Mouse (Mus musculus) T-helper 2 cell (primary cell): ENCODE data around the gene Etl4.

ENCODE experiments used
- in situ Hi-C: fragments of 300-600 bp; cut with MboI, MseI; formaldehyde crosslinking; loops from one replicate; pipeline ENCODE4 v1.15.1; 2025; ENCODE audit warnings: high pct_unique_total_duplicates

Gene Etl4

DNA sequence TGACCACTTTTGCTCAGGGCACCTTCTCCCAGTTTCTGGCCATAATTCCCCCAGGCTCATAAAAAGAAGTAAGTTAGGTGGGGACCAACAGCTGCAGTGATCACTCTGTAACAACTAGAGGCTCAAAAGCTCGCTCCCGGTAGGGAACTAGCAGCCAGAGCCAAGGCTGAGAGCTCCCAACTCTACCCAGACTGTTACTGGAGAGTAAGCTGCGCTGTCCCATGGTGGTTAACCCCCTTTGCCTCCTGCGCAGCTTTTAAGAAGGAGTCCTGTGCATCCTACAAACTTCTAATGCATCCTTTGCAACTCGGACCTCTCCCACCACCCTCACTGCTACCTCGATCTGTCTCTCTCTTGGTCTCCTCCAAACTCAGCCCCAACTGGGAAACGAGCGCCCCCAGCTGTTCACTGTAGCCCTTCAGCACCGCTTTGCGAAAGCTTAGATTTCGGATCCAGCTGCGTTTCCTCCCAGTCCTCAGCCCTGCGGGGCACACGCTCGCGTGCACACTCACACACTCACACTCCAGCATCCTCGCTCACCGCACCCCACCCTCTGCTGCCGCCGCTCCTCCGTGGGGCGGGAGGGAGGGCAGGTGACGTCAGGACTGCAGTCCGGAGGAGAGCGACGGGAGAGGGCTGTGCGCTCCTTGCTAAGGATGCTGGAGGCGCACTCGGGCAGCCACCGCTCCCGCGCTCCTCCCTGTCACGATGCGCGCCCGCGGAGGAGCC lies at the start of gene Etl4:
Gene Etl4 (plus strand): TSS at position 610 of the 729 bp plus-strand sequence.
- in situ Hi-C loops = no loop called here

DNA sequence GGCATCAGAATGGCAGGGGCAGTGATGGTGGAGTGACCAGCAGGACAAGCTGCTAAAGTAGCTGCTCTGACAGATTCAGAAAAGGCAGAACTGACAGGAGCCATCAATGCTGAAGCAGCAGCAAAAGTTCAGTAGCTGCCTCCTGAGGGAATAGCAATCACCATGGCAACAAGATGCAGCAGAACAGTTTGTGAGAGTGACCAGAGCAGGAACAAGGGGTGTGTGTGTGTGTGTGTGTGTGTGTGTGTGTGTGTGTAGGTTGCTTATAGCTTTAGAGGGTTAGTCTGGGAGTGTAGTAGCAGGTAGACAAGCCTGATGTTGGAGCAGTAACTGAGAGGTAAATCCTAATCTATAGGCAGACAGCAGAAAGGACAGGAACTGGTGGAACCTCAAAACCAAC lies 40.4 kb upstream of the Etl4 start:
- in situ Hi-C loops = no loop called here

DNA sequence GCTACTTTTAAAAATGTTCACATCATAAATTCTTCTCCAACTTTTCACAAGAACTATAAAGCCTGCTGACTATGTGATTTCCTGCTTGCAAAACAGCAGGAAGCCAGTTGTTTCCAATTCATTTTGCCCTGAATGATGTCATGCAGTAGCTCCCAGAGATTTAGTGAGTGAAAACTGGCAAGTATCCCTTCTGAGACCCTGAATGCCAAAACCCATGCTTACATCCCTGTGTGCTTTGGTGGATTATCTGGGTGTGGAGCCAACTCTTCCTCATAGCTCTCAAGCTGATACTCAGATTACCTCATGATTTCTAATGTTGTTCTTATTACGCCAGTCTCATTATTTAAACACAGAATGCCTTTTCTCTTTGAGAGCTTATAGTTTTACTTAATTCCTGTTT lies 37.7 kb upstream of the Etl4 start:
- in situ Hi-C loops = no loop called here

DNA sequence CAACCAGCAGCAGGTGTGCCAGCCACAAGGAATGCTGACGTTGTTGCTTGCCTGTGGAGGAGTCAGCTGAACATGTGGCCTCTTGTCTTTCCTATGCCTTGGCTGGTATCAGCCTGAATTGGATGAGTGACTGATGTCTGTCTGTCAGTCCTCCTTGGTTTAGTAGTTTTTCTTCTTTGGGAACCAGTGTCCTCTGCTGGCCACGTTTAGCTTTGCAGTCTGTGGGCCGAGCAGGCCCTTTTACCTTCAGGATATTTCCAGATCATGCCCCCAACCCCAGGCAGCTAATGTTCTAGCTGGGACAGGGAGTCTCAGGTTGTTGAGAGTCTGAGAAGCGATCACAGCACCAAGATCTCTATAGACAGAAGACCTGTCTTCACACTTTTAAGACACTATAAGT lies 18.7 kb upstream of the Etl4 start:
- in situ Hi-C loops = loop anchor here (25.0 kb wide), 1 partner anchor 1271 kb away; no protein-coding TSS in a partner anchor

DNA sequence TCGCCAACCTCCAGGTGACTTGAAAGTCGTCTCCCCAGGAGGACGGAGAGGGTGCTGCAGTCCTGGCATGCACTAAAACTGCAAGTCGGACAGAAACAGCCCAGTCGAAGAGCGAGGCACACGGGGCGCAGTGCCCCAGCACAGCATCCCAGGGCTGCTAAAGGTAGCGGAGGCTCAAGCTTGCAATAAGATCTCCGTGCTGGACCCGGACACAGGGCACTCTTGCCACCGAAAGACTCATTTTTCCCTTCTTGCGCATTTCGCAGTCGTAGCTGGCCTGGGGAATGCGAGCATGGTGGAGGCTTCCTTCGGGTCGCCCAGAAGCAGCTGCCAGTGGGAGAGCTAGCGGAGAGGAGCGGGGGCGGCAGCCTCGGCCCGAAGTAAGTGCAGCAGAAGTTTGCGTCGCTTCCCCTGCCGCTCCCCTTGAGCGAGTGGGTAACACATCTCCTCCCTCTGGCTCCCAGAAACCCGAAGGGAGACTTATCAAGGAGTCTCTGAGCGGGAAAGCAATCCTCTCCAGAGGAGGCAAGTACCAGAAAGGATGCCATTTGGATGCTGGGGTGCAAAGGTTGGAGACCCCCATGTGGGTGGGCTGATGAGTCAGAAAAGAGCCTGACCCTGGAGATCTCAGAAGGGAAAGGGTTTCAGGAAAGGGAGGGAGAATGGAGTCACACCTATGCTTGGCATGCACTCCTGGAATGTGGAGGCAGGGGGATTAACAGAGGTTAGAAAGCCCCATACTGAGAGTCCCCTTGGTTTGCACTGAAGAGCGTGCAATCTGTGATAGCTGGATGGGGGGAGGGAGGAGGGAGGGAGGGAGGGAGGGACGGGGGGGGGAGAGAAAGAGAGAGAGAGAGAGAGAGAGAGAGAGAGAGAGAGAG lies 560 bp downstream of the Etl4 start:
- in situ Hi-C loops = loop anchor here (10.0 kb wide), 1 partner anchor 155 kb away; no protein-coding TSS in a partner anchor

DNA sequence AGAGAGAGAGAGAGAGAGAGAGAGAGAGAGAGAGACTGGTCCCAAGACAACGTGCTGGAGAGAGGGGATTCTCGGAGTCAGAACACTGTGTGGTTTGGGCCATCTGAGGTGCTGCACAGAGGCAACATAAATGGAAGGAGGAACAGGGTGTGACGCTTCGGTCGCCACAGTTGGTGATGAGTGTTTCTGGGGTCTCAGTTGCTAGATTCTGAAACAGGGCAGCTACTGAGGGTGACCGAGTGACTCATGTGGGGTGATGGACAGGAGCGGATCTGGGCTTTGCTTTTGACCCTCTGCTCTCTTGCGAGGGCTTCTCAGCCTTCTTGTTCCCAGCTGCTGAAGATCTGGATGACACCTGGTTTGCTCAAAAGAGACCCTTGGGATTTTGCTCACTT lies 1.2 kb downstream of the Etl4 start:
- in situ Hi-C loops = loop anchor here (10.0 kb wide), 1 partner anchor 156 kb away; no protein-coding TSS in a partner anchor

DNA sequence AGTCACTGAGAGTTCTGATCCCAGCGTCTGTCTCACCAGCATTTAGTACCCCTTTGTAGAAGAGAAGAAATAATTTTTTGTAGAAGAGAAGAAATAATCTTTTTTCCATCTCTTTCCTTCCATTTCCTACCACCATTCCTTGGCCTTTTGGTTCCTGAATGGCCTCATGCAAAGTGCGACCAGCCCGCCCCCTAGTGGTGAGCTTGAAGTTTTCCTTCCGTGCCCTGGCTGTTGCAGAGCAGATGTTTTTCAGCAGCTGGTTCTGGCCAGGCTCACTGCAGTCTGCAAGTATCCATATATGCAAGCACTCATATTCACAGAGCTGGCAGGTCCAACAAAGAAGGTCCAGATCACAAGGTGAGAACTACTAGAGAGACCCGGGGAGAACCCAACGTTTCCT lies 9.6 kb downstream of the Etl4 start:
- in situ Hi-C loops = loop anchor here (10.0 kb wide), 1 partner anchor 164 kb away; no protein-coding TSS in a partner anchor

DNA sequence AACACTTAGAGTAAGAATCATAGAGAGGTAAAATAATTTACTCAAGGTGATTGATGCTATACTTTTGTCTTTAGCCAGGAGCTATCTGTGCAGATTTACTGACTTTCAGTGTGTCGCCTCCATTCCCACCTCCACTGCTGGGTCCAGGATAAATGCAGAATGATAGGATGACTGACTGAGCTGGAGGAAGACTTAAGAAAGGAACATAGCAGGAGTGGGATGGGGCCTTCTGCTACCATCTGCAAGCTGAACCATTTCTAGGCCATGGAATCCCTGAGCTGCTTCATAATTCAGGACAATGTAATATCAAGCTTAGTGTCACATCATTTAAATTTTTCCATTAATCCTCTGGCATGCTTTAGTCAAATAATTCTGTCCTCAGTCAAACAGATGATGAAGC lies 20.4 kb downstream of the Etl4 start:
- in situ Hi-C loops = no loop called here

DNA sequence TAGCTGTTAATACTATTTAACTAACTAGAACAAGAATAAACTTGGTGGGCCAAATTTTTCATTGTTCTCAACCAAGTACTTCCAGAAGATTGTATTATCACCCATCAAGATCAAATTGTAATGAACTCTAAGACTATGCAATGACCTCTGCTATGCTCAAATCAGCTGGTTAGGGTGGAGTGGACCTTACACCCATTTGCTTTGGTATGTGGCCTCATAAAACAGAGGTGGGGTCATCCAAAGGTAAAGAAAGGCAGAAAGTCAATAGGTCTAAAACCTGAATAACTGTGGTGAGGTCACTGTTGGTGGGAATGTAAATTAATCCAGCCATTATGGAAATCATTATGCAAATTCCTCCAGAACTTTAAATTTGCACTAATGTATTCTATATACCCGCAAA lies 24.3 kb downstream of the Etl4 start:
- in situ Hi-C loops = no loop called here

DNA sequence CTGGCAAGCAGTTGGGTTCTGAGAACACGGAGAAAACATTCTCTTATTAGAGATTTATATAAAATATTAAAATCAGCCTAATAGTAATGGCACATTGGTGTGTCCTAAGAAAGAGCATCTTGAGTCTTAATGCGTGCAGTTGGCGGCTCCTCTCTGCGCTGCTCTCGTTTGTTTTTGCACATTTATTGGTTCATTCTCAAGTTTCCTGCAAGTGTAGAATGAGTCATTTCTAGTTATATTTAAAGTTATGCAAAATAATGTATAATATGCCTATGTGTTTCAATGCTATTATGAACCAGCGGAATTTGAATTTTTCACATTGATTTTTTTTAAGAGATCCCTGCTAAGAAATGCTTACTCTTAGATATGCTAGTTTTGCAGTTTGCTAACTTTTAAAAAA lies 35.6 kb downstream of the Etl4 start:
- in situ Hi-C loops = no loop called here

DNA sequence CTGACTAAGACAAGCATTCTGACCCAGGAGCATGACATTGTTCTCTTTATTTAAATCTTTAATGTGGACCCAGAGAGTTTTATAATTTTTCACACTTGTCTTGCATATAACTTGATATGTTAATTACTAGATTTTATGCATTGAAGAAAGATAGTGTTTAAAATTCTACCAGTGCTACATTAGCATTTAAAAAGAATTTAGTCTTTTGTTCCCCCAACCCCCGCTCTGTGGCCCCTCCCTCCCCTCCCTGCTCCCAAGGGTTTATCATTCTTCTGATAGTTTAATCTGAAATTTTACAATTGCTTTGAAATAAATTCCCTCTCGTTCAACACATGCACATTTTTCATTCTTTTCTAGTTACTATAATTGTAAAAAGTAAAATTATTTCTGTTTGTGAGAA lies 43.4 kb downstream of the Etl4 start:
- in situ Hi-C loops = no loop called here

DNA sequence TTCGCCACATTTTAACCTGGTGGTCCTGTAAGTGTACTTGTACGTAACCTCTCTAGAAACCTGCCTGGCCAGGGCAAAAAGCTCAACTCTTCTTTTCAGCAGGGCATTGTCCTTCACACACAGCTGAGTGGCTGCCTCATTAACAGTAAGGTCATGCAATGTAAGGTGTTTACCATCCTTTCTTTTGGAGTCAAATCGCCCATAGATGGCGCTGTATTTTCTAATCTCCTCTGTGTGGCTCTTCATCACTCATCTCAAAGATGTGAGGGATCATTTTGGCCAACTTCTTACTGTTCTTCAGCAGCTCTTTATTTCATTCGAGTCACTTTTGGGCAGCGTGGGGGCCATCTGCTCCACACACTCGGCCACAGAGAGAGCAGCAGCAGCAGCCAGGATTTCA lies 56.9 kb downstream of the Etl4 start:
- in situ Hi-C loops = no loop called here

DNA sequence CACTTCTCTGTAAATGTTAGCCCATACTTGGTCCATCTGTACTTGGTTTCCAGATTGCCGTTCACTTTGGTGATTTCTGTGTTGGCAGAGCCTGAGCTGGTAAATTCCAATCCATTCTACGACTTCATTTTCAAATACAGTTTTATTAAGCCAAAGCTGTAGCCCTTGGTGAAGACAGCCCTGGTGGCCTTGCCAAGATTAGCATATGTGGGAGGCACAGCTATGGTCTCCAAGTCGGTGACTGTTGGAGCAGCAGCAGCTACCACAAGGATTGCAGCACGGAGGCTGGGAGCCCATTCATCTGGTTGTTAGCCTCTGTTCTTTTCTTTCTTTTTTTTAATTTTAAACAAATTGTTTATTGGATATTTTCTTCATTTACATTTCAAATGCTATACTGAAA lies 128.1 kb downstream of the Etl4 start:
- in situ Hi-C loops = no loop called here

DNA sequence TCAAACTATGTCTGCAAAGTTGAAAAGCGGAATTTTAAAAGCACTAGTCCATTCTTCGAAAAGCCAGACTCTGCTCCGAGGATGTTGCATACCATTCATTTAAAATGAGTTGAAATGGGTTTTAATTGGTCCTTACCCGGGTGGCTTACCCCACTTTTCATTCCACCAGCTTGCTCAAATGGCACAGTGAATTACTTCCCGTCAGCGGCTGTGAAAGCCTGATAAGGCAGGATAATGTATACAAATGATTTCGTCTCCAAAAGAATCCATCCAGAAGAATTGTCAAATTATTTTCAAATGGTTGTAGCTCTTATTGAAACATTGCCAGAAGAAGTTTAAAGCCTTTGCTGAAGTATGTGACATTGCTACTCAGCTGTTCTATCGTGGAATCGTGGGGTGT lies 162.8 kb downstream of the Etl4 start:
- in situ Hi-C loops = loop anchor here (5.0 kb wide), 1 partner anchor 55 kb away; no protein-coding TSS in a partner anchor

DNA sequence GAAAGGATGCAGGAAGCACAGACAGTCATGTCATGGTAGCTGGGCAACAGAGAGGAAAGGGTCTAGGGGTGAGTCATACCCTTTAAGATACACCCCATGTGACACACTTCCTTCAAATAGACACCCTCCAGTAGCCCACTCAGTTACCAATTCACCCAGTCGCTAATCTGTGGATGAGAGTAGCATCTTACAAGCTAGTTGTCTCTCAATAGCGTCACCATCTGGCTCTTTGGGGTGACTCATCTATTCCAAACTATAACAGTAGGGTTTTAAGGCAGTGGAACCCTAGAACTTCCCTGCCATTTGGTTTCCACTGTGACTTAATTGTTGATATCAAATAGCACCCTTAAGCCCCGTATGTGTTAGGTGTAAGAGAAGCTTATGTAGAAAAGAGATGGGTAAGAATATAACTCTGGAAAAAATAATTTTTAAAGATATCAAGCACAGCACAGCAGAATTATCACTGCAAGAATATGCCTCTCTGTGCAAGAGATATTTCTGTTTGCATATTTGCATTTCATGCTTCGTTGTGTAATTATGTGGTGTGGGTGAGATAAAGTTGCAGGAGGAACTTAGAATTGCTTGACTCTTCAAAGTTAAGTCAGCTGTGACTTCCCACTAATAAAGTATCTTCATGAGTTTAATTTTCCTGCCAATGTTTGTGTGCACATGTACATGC lies 166.7 kb downstream of the Etl4 start:
- in situ Hi-C loops = no loop called here

DNA sequence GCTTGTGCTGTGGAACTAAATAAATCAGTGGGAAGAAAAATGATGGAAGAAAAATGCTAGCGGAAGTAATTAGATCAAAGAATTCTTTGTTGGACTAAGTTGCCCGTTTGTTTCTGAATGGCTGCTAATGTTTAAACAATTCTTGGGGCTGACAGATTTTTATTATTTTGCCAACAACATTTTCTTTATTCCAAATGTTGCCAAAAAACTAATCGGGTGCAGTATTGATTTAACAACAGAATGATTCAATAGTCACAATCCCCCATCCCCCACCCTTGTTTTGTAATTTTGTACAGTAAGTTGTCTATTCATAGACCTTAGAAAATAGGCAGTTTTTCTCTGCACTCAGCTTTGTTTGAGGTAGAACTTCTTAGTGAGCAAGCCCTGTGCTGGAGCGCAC lies 175.2 kb downstream of the Etl4 start:
- in situ Hi-C loops = no loop called here

DNA sequence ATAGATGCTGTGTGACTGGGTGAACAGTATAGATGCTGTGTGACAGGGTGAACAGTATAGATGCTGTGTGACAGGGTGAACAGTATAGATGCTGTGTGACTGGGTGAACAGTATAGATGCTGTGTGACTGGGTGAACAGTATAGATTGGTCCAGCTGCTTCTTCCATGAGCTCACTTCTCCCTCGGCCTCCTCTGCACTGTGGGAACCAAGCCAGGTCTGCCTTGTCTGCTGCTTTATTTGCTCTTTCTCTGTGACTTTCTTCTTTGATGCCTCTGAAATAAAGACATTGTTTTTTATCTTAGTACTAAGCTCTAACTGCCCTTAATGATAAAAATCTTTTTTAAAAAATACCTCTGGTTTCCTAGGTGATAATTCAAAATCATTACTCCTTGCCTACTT lies 195.9 kb downstream of the Etl4 start:
- in situ Hi-C loops = no loop called here

DNA sequence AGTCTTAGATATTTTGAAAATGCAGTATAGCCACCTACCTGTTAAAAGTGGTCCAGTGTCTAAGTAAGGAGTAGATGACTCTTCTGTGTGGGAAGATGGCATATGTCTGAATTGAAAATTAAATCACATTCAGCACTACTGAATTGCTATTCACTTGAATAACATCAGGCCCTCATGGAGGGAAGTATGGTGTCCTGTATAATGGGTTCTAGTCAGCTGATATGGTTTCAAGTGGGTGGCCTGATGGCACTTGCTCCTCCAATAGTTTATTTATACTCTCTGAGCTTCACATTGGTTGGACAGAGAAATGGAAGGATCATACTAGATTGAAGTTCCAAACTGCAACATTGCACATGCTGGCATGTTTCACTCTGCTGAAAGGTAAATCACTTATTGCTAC lies 202.1 kb downstream of the Etl4 start:
- in situ Hi-C loops = no loop called here

DNA sequence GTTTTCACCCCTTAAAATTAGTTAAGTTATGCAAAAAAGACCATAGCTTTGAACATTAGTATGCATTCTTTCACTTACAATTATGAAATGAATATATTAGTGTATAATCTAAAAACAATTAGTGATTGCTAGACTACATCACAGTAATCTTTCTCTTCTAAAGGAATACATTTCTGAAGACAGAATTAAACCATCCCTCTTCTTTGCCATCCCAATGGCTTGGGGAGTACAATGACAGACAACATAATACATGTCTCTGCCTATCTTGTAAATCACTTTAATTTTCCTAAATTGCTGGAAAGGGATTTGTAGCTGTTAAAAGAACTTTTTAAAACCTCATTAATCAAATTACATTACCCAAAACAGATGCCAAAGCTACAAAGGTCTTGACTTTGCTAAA lies 216.3 kb downstream of the Etl4 start:
- in situ Hi-C loops = no loop called here

DNA sequence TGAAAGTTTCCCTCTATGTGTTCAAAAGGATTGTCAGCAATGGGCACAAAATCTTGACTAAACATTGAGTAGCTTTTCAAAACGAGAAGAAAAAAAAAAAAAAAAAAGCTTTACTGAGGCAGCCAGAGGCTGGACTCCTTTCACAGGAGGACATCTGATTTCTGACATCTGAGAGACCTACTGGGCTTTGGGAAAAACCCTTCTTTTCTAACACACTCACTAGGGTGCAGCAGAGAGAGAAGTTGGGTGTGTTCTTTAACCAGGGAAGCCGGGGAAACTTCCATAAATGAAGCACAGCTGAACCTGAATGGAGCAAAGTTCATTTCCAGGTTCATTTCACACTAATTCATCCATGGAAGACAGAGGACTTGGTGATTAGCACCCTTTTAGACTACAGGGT lies 222.2 kb downstream of the Etl4 start:
- in situ Hi-C loops = no loop called here

DNA sequence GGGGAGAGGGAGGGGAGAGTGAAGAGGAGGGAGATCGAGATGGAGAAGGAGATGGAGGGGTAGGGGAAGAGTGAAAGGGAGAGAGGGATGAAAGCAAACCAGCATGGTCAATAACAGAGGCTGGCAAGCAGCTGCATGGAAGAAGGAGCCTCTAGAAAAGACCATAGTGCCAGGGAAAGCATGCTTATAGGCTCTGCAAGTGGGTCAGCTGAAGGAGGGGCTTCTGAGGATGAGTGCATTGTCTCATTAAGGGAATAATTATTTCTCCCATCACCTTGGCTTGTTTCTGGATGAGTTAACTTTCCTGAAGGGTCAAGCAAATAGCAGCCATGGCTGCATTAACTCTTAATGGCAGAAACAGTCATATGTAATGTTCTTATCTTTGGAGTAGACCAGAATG lies 228.8 kb downstream of the Etl4 start:
- in situ Hi-C loops = no loop called here

DNA sequence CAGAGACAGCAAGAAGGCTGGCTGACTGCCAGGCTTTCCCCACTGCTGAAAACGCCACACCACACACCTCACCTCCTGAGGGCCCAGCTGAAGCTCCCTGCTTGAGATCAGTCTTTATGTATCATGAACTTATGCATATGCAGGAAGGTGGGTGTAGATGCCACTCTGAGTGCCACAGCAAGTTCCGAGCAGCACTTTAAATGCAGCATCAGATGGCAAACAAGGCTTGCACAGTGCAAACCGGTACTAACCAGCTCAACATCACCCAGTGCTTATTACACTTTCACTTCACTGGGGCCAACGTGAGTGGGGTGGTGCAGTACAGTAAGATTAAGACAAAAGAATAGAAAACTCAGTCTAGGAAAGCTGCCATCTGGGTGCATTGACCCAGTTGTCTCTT lies 235.8 kb downstream of the Etl4 start:
- in situ Hi-C loops = no loop called here
